Mouse (Mus musculus) midbrain, embryonic 15.5 days (tissue): ENCODE measurements at regions not wholly inside any gene's neighbourhood (a gene's known extent, or its start where the extent isn't known, plus 50 kb on each side); places are given as distances from the start of the nearest gene placed in this dataset.

ENCODE experiments used
- ATAC-seq: fragments of 200-750 bp; cut with Nextera tagmentation; replicated peaks from 2 replicates; pipeline ENCODE4 v1.8.0; 2017; ENCODE audit warnings: moderate TSS enrichment
- H3K27ac ChIP-seq: fragments of 300-500 bp; sonication (generic); 2 replicates; pipeline ENCODE4 v1.5.1; 2015; ENCODE audit warnings: mild to moderate bottlenecking, inconsistent platforms
- H3K27me3 ChIP-seq: fragments of 300-500 bp; sonication (generic); replicated peaks from 2 replicates; pipeline ENCODE4 v1.6.1; 2015; ENCODE audit warnings: inconsistent platforms
- H3K36me3 ChIP-seq: fragments of 300-500 bp; sonication (generic); replicated peaks from 2 replicates; pipeline ENCODE4 v1.6.1; 2015; ENCODE audit warnings: inconsistent platforms
- H3K4me1 ChIP-seq: fragments of 300-500 bp; sonication (generic); 2 replicates; pipeline ENCODE4 v1.6.1; 2015; ENCODE audit warnings: inconsistent platforms
- H3K4me2 ChIP-seq: fragments of 300-500 bp; sonication (generic); 2 replicates; pipeline ENCODE4 v1.6.1; 2015; ENCODE audit warnings: inconsistent platforms, mild to moderate bottlenecking, moderate library complexity
- H3K4me3 ChIP-seq: fragments of 300-500 bp; sonication (generic); 2 replicates; pipeline ENCODE4 v1.5.1; 2015; ENCODE audit warnings: mild to moderate bottlenecking, inconsistent platforms
- H3K9ac ChIP-seq: fragments of 300-500 bp; sonication (generic); 2 replicates; pipeline ENCODE4 v1.6.1; 2015; ENCODE audit warnings: mild to moderate bottlenecking, inconsistent platforms
- H3K9me3 ChIP-seq: fragments of 300-500 bp; sonication (generic); 2 replicates; pipeline ENCODE4 v1.6.1; 2016; ENCODE audit warnings: inconsistent platforms
- WGBS: fragments of 180-500 bp; shearing (Covaris S2); methylation state at CpG from one replicate; pipeline ENCODE4 v1.1.7; 2015; ENCODE audit warnings: mixed read lengths; 5-methylcytosine and 5-hydroxymethylcytosine counted together

- 44% methylated on average over 1 of the region's 1 CpGs for WGBS
- Histone ChIP-seq H3K9me3 (no peaks in the 10 kb centered on the region), H3K4me1 (no peaks in the 10 kb centered on the region), H3K4me2 (no peak overlapping the region), H3K36me3 (no peaks in the 10 kb centered on the region), H3K4me3 (no peak overlapping the region), H3K27ac (no peak overlapping the region), H3K9ac (no peak overlapping the region), H3K27me3 (no peaks in the 10 kb centered on the region)
- ATAC-seq: no peak
These were observed 394.7 kb downstream of the 4933405O20Rik start for GRCm38 (mm10) chr7:50993707-50994106.

GRCm38 (mm10) chr7:51041899-51042667, 443.1 kb downstream of the 4933405O20Rik start:
- no peaks in the 10 kb centered on the region for H3K27me3 ChIP-seq
- no peak for ATAC-seq
- WGBS: 46% methylated on average over 3 of the region's 3 CpGs
- no peak overlapping the region for H3K4me3 ChIP-seq
- H3K27ac ChIP-seq: no peak overlapping the region
- no peaks in the 10 kb centered on the region for H3K4me1 ChIP-seq
- H3K36me3 ChIP-seq: no peaks in the 10 kb centered on the region
- H3K9ac ChIP-seq: no peak overlapping the region
- no peak overlapping the region for H3K4me2 ChIP-seq
- no peaks in the 10 kb centered on the region for H3K9me3 ChIP-seq

DNA sequence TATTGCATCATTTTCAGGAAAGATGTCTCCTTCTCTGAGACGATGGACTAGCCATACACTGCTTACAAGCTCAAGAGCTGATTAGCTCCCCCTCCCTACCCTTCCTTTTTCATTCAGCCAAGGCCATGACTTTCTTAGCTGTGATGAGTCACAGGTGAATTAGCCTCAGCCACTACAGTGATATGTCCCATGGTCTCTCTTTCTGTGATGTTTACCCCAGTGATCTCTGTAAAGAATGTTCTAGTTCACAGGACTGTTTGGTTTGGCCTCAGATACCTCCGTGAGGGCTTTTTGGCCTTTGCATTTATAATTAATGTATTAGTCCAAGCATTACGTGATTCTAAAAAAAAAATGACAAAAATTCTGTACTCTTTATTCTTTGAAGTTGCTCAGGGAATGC, 452.5 kb downstream of the 4933405O20Rik start:
- ATAC-seq: no peak
- H3K36me3 ChIP-seq: no peaks in the 10 kb centered on the region
- H3K4me1 ChIP-seq: no peaks in the 10 kb centered on the region
- no peaks in the 10 kb centered on the region for H3K27me3 ChIP-seq
- no peaks in the 10 kb centered on the region for H3K9me3 ChIP-seq
- WGBS: 87% methylated on average over 3 of the region's 3 CpGs
- no peak overlapping the region for H3K9ac ChIP-seq
- no peak overlapping the region for H3K27ac ChIP-seq
- no peak overlapping the region for H3K4me2 ChIP-seq
- H3K4me3 ChIP-seq: no peak overlapping the region

GRCm38 (mm10) chr7:51068376-51068775, 442.5 kb upstream of the Ano5 start:
- no peak overlapping the region for H3K4me2 ChIP-seq
- no peak overlapping the region for H3K9ac ChIP-seq
- H3K4me1 ChIP-seq: no peaks in the 10 kb centered on the region
- ATAC-seq: no peak
- WGBS: 19% methylated on average over 1 of the region's 1 CpGs
- no peaks in the 10 kb centered on the region for H3K27me3 ChIP-seq
- no peaks in the 10 kb centered on the region for H3K9me3 ChIP-seq
- no peak overlapping the region for H3K27ac ChIP-seq
- H3K4me3 ChIP-seq: no peak overlapping the region
- H3K36me3 ChIP-seq: no peaks in the 10 kb centered on the region

GRCm38 (mm10) chr7:51093774-51094173, 417.1 kb upstream of the Ano5 start:
- Histone ChIP-seq H3K4me3 (no peak overlapping the region), H3K9me3 (no peaks in the 10 kb centered on the region), H3K27me3 (no peaks in the 10 kb centered on the region), H3K4me2 (no peak overlapping the region), H3K9ac (no peak overlapping the region), H3K36me3 (no peaks in the 10 kb centered on the region), H3K27ac (no peak overlapping the region), H3K4me1 (no peaks in the 10 kb centered on the region)
- no peak for ATAC-seq
- WGBS: 83% methylated on average over 3 of the region's 3 CpGs

DNA sequence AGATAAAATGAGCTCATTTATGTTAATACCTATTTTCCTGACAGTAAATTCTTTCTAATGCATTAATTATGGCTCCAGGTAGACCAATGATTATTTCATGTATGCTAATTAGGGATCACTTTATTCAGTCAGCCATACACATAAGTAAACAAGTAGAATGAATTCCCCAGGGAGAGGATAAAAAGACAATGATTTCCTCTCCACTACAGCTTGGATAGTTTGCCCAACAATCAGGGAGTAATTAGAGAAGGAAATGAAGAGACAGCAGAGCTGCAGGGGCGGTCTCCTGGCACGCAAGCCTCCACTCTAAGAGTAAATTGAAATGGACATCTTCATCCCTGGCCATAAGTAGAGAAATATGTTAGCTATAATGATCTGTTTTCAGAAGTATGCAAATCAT, 409.7 kb upstream of the Ano5 start:
- peak; percentile 50; the same call in 1 of the 2 replicates for ATAC-seq
- no peak overlapping the region for H3K27ac ChIP-seq
- 52% methylated on average over 2 of the region's 2 CpGs for WGBS

DNA sequence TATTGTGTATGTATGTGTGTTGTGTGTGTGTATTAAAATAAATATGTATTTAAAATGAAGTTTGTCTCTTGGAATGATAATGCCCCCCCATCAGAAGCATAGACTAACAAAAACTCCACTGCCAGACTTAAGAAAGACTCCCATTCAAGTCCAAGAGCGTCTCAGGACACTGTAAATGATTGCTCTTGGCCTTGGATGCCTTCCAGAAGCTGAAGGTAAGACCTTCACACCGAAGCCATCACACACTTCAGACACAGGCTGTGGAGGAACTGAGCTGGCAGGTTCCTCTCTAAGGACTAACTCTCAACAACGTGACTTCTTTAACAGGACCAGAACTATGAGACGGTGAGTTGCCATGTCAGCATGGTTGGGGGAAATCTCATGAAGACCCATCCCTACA, 370.0 kb upstream of the Ano5 start:
- WGBS: 90% methylated on average over 4 of the region's 4 CpGs
- Histone ChIP-seq H3K27ac (no peak overlapping the region), H3K9me3 (no peaks in the 10 kb centered on the region), H3K4me3 (no peak overlapping the region), H3K27me3 (no peaks in the 10 kb centered on the region), H3K4me2 (no peak overlapping the region), H3K36me3 (no peaks in the 10 kb centered on the region), H3K4me1 (no peaks in the 10 kb centered on the region), H3K9ac (no peak overlapping the region)
- no peak for ATAC-seq

More for the DNA sequence above, 409.7 kb upstream of the Ano5 start:
- Histone ChIP-seq H3K4me3 (no peak overlapping the region), H3K27me3 (no peaks in the 10 kb centered on the region), H3K4me1 (no peaks in the 10 kb centered on the region), H3K36me3 (no peaks in the 10 kb centered on the region), H3K9ac (no peak overlapping the region), H3K4me2 (no peak overlapping the region), H3K9me3 (no peaks in the 10 kb centered on the region)

DNA sequence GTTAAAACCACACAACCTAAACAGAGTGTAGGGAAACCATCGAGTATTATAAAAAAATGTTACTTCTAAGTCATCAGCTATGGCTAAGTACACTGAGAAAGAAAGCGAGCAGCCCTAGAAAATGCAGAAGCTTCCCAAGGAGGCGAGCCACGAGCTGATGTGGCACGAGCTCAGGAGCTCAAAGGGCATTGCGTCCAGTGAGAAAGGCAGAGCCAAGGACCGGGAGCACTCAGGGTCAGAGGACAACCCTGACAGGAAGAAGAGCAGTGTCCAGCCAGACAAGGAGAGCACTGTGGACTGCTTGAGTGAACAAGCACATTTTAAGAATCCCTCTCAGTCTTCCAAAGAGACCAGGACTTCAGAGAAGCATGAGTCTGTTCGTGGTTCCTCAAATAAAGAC, 335.6 kb upstream of the Ano5 start:
- ATAC-seq: no peak
- H3K27me3 ChIP-seq: no peaks in the 10 kb centered on the region
- no peaks in the 10 kb centered on the region for H3K4me1 ChIP-seq
- H3K9me3 ChIP-seq: no peaks in the 10 kb centered on the region
- 45% methylated on average over 8 of the region's 8 CpGs for WGBS
- H3K4me3 ChIP-seq: no peak overlapping the region
- no peak overlapping the region for H3K27ac ChIP-seq
- H3K4me2 ChIP-seq: no peak overlapping the region
- no peak overlapping the region for H3K9ac ChIP-seq
- no peaks in the 10 kb centered on the region for H3K36me3 ChIP-seq

GRCm38 (mm10) chr7:51215487-51216232, 295.2 kb upstream of the Ano5 start:
- no peaks in the 10 kb centered on the region for H3K4me1 ChIP-seq
- no peak overlapping the region for H3K9ac ChIP-seq
- WGBS: 77% methylated on average over 6 of the region's 6 CpGs
- no peak overlapping the region for H3K27ac ChIP-seq
- no peaks in the 10 kb centered on the region for H3K9me3 ChIP-seq
- H3K36me3 ChIP-seq: no peaks in the 10 kb centered on the region
- no peaks in the 10 kb centered on the region for H3K27me3 ChIP-seq
- no peak for ATAC-seq
- H3K4me2 ChIP-seq: no peak overlapping the region
- H3K4me3 ChIP-seq: no peak overlapping the region

- WGBS: 77% methylated on average over 3 of the region's 3 CpGs
- Histone ChIP-seq H3K36me3 (no peaks in the 10 kb centered on the region), H3K27me3 (no peaks in the 10 kb centered on the region), H3K9ac (no peak overlapping the region), H3K4me3 (no peak overlapping the region), H3K9me3 (no peaks in the 10 kb centered on the region), H3K4me2 (no peak overlapping the region), H3K27ac (no peak overlapping the region), H3K4me1 (no peaks in the 10 kb centered on the region)
- no peak for ATAC-seq
These were observed 294.6 kb upstream of the Ano5 start for GRCm38 (mm10) chr7:51216233-51216605.

- Histone ChIP-seq H3K4me1 (no peaks in the 10 kb centered on the region), H3K4me3 (no peak overlapping the region), H3K9ac (no peak overlapping the region), H3K4me2 (no peak overlapping the region), H3K9me3 (no peaks in the 10 kb centered on the region), H3K36me3 (no peaks in the 10 kb centered on the region), H3K27me3 (no peaks in the 10 kb centered on the region), H3K27ac (no peak overlapping the region)
- WGBS: 88% methylated on average over 4 of the region's 4 CpGs
- ATAC-seq: no peak
These were observed 289.5 kb upstream of the Ano5 start for GRCm38 (mm10) chr7:51221351-51221750.

DNA sequence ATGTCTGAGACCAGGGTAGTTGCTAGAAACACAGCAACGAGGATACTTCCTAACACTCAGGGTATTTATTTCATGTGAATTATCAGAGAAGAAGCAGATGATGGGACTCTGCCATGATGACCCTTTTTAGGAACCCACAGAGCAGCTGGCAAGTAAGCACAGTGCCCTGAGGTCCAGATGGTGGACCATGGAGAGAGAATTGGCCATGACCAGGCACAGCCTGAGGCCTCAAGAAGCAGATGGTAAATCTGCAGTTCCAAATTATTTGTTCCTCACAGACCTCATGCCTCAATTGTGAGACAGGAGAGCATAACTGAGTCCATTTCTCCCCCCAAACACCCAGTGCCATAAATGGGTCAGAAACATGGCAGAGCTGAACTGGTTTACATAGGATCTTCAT, 289.0 kb upstream of the Ano5 start:
- Histone ChIP-seq H3K4me1 (no peaks in the 10 kb centered on the region), H3K9ac (no peak overlapping the region), H3K9me3 (no peaks in the 10 kb centered on the region), H3K4me3 (no peak overlapping the region), H3K36me3 (no peaks in the 10 kb centered on the region), H3K4me2 (no peak overlapping the region), H3K27ac (no peak overlapping the region), H3K27me3 (no peaks in the 10 kb centered on the region)
- no peak for ATAC-seq
- 58% methylated on average over 1 of the region's 1 CpGs for WGBS

DNA sequence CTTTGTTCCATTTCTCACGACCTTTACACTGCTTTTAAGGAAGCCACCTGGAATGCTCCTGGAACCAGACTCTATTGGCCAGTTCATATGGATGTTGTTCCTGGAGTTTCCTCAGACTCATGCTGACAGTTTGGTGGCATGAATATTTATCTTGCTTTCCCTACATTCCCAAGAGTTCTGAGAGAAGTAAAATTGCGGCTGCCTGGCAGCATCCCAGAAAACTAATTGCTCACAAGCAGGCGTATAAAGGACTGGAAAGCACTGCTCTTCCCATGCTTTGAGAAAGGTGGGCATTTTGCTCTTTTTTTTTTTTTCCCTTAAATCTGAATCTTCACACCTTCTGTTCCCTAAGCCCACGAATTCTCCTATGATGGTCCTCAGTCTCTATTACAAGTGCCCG, 283.7 kb upstream of the Ano5 start:
- Histone ChIP-seq H3K27me3 (no peaks in the 10 kb centered on the region), H3K4me1 (no peaks in the 10 kb centered on the region)
- 65% methylated on average over 5 of the region's 5 CpGs for WGBS

More for the DNA sequence above, 283.7 kb upstream of the Ano5 start:
- Histone ChIP-seq H3K9me3 (no peaks in the 10 kb centered on the region), H3K4me2 (no peak overlapping the region), H3K36me3 (no peaks in the 10 kb centered on the region), H3K27ac (no peak overlapping the region), H3K9ac (no peak overlapping the region), H3K4me3 (no peak overlapping the region)
- no peak for ATAC-seq
